Mouse (Mus musculus) erythroblast, embryonic 14.5 days (primary cell): ENCODE results near the gene Slc11a1.

Experiments used
- GATA1 ChIP-seq: IDR thresholded peaks from 2 replicates; pipeline ENCODE4 v1.6.1; 2012; ENCODE audit warnings: low read length, inconsistent platforms, mixed read lengths
- TAL1 ChIP-seq: IDR thresholded peaks from 3 replicates; pipeline ENCODE4 v1.6.1; 2012; ENCODE audit warnings: low read length, inconsistent platforms, mixed read lengths

GRCm38 (mm10) chr1:74392446-74392994, 17.5 kb downstream of the Slc11a1 start:
- TF ChIP-seq TAL1 = no peak
- no peak for TF ChIP-seq GATA1
